Mouse (Mus musculus): ENCODE results near the gene Tnip1.

Gene Tnip1

GRCm38 (mm10) chr11:54871831-54872537 is 90.7 kb downstream of the Tnip1 start:
- DNase-seq: no peak

- peak; percentile 17 for DNase-seq
Measured at GRCm38 (mm10) chr11:54869318-54869717, 93.4 kb downstream of the Tnip1 start.

GRCm38 (mm10) chr11:54868445-54868844 is 94.3 kb downstream of the Tnip1 start:
- peak; percentile 7 for DNase-seq

- no peak for DNase-seq
Measured at GRCm38 (mm10) chr11:54867903-54868434, 94.7 kb downstream of the Tnip1 start.

GRCm38 (mm10) chr11:54867049-54867385 is 95.7 kb downstream of the Tnip1 start:
- peak; percentile 82 for DNase-seq

GRCm38 (mm10) chr11:54866119-54867048 is 96.3 kb downstream of the Tnip1 start, which contains the start of gene Hint1:
Gene Hint1 (plus strand): TSS chr11:54866383.
- DNase-seq: peak; percentile 93

- no peak for DNase-seq
Measured at GRCm38 (mm10) chr11:54865330-54866085, 97.2 kb downstream of the Tnip1 start.

- DNase-seq: peak; percentile 66
Measured at GRCm38 (mm10) chr11:54862621-54863520, 99.8 kb downstream of the Tnip1 start.

GRCm38 (mm10) chr11:54861471-54862420 is 101.0 kb downstream of the Tnip1 start:
- DNase-seq: no peak

Data from kidney, adult 9 months (tissue).